Mouse (Mus musculus) hindbrain, postnatal 0 days (tissue): Measurements from ENCODE around the gene Ror1. TPM values are rescaled to one million over a fixed set of nuclear protein-coding genes. Genes with fewer than 3 reads are reported as not detected.
A peak's percentile ranks its signal among the peaks of the same experiment; 100 is the strongest.

Experiments
- ATAC-seq: fragments of 200-750 bp; cut with Nextera tagmentation; 2 replicates; pipeline ENCODE4 v1.8.0; 2017; ENCODE audit warnings: mild to moderate bottlenecking, moderate TSS enrichment, moderate library complexity
- DNase-seq: peaks from one replicate; pipeline ENCODE4 v3.0.0-alpha.2; 2015; ENCODE audit warnings: low spot score
- H3K27ac ChIP-seq: fragments of 300-500 bp; sonication (generic); 2 replicates; pipeline ENCODE4 v1.5.1; 2014; ENCODE audit warnings: mild to moderate bottlenecking
- H3K27me3 ChIP-seq: fragments of 300-500 bp; sonication (generic); 2 replicates; pipeline ENCODE4 v1.6.1; 2014; ENCODE audit warnings: low read length, mixed read lengths; ENCODE audit not compliant: insufficient read depth
- H3K36me3 ChIP-seq: fragments of 300-500 bp; sonication (generic); 2 replicates; pipeline ENCODE4 v1.6.1; 2014; ENCODE audit warnings: low read length, mixed read lengths; ENCODE audit not compliant: insufficient read depth
- H3K4me1 ChIP-seq: fragments of 300-500 bp; sonication (generic); 2 replicates; pipeline ENCODE4 v1.6.1; 2014; ENCODE audit warnings: antibody characterized with exemption, low read length, mixed read lengths; ENCODE audit not compliant: insufficient read depth
- H3K4me2 ChIP-seq: fragments of 300-500 bp; sonication (generic); 2 replicates; pipeline ENCODE4 v1.6.1; 2014; ENCODE audit warnings: low read depth, mild to moderate bottlenecking, low read length, moderate library complexity, mixed read lengths
- H3K4me3 ChIP-seq: fragments of 300-500 bp; sonication (generic); 2 replicates; pipeline ENCODE4 v1.5.1; 2014; ENCODE audit warnings: low read length
- H3K9ac ChIP-seq: fragments of 300-500 bp; sonication (generic); replicated peaks from 2 replicates; pipeline ENCODE4 v1.6.1; 2014; ENCODE audit warnings: mild to moderate bottlenecking, low read length, moderate library complexity, mixed read lengths
- H3K9me3 ChIP-seq: fragments of 300-500 bp; sonication (generic); 2 replicates; pipeline ENCODE4 v1.6.1; 2016; ENCODE audit warnings: low read length, mixed read lengths
- CTCF ChIP-seq: IDR thresholded peaks from 2 replicates; pipeline ENCODE4 v1.5.1; 2016; ENCODE audit warnings: antibody characterized with exemption, control low read depth, low read depth
- WGBS: fragments of 180-500 bp; shearing (Covaris S2); extraction: QIAGEN DNeasy Blood & Tissue Kit; methylation state at CpG from one replicate; pipeline ENCODE4 v1.1.7; 2014; 5-methylcytosine and 5-hydroxymethylcytosine counted together
- polyA plus RNA-seq: library from polyadenylated mRNA; unstranded; fragments of >200 nt; fragmentation: Nextera tagmentation; extraction: Ambion mirVana; gene quantifications from 2 replicates; pipeline ENCODE4 v1.2.1, GENCODE M21; 2015
- total RNA-seq: library from RNA; depleted of rRNA; stranded (reverse); fragments of >200 nt; gene quantifications from 2 replicates; pipeline ENCODE4 v1.2.3, GENCODE M21; 2014

The Ror1 gene
- total and polyA plus RNA-seq, 2 experiments from 2014 or later = 2.0 to 5.8 TPM

DNA sequence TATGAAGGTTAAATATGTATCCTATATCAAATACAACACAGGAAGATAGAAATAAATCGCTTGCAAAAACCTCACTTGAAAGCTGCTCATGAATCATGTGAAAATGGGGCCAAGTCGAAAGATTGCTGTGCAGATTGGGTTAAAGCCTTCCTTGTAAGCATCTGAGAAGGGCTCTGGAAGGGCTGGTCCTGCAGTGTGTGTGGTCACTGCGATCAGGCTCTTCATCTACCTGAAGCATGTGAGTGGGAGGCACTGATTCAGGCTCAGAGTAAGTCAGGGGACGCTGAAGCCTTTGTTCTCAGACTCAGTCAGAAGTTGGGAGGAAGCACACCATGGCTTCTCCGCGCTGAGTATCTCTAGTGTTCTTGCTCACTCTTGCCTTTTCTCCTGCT, 176.1 kb downstream of the Ror1 start:
- no peaks in the 10 kb centered on the region for H3K36me3 ChIP-seq
- H3K9me3 ChIP-seq = no peaks in the 10 kb centered on the region
- H3K9ac ChIP-seq = no peak overlapping the region
- H3K27ac ChIP-seq = no peak overlapping the region
- H3K4me2 ChIP-seq = no peak overlapping the region
- 70% methylated on average over 6 of the region's 6 CpGs for WGBS
- no peaks in the 10 kb centered on the region for H3K4me1 ChIP-seq
- DNase-seq = no peak
- no peaks in the 10 kb centered on the region for H3K27me3 ChIP-seq
- ATAC-seq = no peak
- TF ChIP-seq CTCF = no peak
- H3K4me3 ChIP-seq = no peak overlapping the region

DNA sequence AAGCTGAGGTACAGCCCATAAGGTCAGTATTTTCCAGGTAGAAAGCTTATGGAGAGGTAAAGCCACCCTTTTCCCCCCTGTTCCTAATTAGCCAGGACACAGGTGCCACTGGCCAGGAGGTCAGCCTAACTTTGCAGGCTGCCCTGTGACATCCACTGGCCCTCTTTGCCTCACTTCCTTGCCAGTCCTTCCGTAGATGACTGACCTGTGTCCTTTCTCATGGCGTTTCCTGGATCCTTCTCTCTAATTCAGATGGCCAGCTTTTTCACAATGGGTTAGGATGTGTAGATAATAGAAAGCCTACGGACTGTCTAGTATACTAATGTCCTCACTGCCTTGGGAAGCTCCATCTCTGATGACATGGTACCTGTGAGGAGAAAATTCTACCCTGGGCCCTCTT, 177.8 kb downstream of the Ror1 start:
- Histone ChIP-seq H3K27ac (no peak overlapping the region), H3K9ac (no peak overlapping the region), H3K4me3 (no peak overlapping the region), H3K4me1 (no peaks in the 10 kb centered on the region), H3K9me3 (no peaks in the 10 kb centered on the region), H3K27me3 (no peaks in the 10 kb centered on the region), H3K36me3 (no peaks in the 10 kb centered on the region), H3K4me2 (no peak overlapping the region)
- 95% methylated on average over 3 of the region's 3 CpGs for WGBS
- TF ChIP-seq CTCF = no peak
- DNase-seq (no peak), ATAC-seq (no peak)

DNA sequence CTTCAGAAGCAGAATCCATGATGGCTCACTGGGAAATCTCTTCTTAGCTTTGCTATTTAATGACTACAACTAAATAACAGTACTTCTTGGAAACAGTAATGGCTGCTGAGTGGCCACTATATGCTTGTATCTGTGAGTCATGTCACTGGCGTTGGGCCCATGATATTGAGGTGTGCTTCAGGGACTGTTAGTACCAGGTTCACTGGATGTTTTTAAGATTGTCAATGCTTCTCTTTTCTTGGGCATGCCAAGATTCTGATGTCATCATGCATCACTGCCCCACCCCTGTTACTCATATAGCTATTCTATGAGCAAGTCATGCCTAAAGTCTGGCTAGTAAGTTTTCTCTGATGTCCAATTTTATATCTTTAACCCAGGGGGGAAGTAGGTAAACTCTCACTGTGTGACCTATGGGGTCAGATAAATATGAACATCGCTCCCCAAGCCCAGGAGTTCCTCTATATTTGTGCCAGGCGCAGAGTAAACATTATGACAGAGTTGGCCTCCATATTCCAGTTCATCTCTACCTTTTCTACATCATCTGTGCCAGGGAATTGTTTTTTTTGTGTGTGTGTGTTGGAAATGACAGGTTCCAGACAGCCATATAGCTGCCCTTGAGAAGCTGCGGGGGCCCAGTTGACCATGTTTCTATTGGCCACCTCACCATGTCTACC, 178.4 kb downstream of the Ror1 start:
- no peak overlapping the region for H3K27ac ChIP-seq
- no peaks in the 10 kb centered on the region for H3K9me3 ChIP-seq
- H3K36me3 ChIP-seq = no peaks in the 10 kb centered on the region
- ATAC-seq = no peak
- H3K4me1 ChIP-seq = no peaks in the 10 kb centered on the region
- no peak for DNase-seq
- H3K9ac ChIP-seq = no peak overlapping the region
- no peak overlapping the region for H3K4me2 ChIP-seq
- 93% methylated on average over 4 of the region's 4 CpGs for WGBS
- no peak overlapping the region for H3K4me3 ChIP-seq
- H3K27me3 ChIP-seq = no peaks in the 10 kb centered on the region
- no peak for TF ChIP-seq CTCF

DNA sequence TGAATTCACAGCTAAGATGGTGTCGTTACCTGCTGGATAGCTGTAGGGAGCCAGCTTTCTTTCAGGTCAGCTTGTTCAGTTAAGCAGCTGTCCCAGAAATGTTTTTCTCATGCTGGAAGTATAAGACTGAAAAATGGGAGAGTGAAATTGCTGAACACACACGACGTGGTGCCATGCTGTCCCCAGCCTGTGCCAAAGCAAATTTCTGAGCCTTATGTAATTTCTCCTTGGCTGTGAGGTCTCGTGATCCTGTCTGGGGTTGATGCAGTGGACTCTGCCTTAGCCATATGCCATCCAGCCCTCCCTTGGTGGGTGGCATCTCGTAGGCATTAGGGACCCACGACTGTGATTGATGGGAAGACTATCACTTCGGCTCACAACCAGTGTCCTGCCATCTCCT, 180.9 kb downstream of the Ror1 start:
- WGBS = 52% methylated on average over 7 of the region's 7 CpGs
- no peaks in the 10 kb centered on the region for H3K9me3 ChIP-seq
- no peaks in the 10 kb centered on the region for H3K27me3 ChIP-seq
- no peak overlapping the region for H3K4me2 ChIP-seq
- no peak for TF ChIP-seq CTCF
- no peak overlapping the region for H3K9ac ChIP-seq
- no peak overlapping the region for H3K4me3 ChIP-seq
- ATAC-seq = peak; percentile 69; the same call in 1 of the 2 replicates
- H3K4me1 ChIP-seq = no peaks in the 10 kb centered on the region
- DNase-seq = peak; percentile 15
- 0 out of 2 replicates have a peak overlapping the region, but pooled peaks have one; percentile 4 for H3K27ac ChIP-seq
- H3K36me3 ChIP-seq = no peaks in the 10 kb centered on the region

DNA sequence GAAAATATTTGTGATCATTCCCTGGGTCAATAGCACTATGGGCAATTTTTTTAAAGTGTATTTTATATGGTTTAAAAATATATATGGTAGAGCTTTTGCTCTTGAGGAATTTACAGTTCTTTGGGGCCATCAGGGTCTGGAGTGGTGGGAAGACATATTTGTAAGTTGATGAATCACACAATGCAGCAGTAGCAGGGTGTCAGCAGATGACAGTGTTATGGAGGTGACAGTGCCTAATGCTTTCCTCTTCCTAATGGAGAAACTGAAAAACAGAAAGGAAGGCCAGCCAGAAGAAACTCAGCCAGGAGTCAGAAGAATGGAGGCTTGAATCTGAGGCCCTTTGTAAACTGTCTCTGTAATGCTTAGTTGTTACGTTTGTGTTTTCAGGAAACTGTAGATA, 181.4 kb downstream of the Ror1 start:
- Histone ChIP-seq H3K36me3 (no peaks in the 10 kb centered on the region), H3K27ac (0 out of 2 replicates have a peak overlapping the region, but pooled peaks have one; percentile 4), H3K4me2 (no peak overlapping the region), H3K4me3 (no peak overlapping the region), H3K9ac (no peak overlapping the region), H3K27me3 (no peaks in the 10 kb centered on the region), H3K4me1 (no peaks in the 10 kb centered on the region), H3K9me3 (no peaks in the 10 kb centered on the region)
- ATAC-seq (no peak), DNase-seq (no peak)
- no peak for TF ChIP-seq CTCF
- WGBS = 72% methylated on average over 1 of the region's 1 CpGs

GRCm38 (mm10) chr4:100283171-100283880, 187.7 kb downstream of the Ror1 start:
- TF ChIP-seq CTCF = no peak
- 89% methylated on average over 8 of the region's 8 CpGs for WGBS
- Histone ChIP-seq H3K4me1 (no peaks in the 10 kb centered on the region), H3K27me3 (no peaks in the 10 kb centered on the region), H3K4me3 (no peak overlapping the region), H3K27ac (no peak overlapping the region), H3K9ac (no peak overlapping the region), H3K36me3 (no peaks in the 10 kb centered on the region), H3K4me2 (no peak overlapping the region), H3K9me3 (no peaks in the 10 kb centered on the region)
- no peak for ATAC-seq
- no peak for DNase-seq

- Histone ChIP-seq H3K27me3 (no peaks in the 10 kb centered on the region), H3K36me3 (no peaks in the 10 kb centered on the region), H3K9me3 (no peaks in the 10 kb centered on the region), H3K4me3 (no peak overlapping the region), H3K27ac (no peak overlapping the region), H3K9ac (no peak overlapping the region), H3K4me1 (no peaks in the 10 kb centered on the region), H3K4me2 (no peak overlapping the region)
- DNase-seq = no peak
- WGBS = 88% methylated on average over 6 of the region's 6 CpGs
- ATAC-seq = no peak
- TF ChIP-seq CTCF = no peak
Observed at GRCm38 (mm10) chr4:100284528-100284927, 188.9 kb downstream of the Ror1 start.
